Comparison of ENCODE assay signal across 9 mouse cellular contexts in genomic region chr8:106534449-106534848, GRCm38 (mm10). TPM values are rescaled to one million over a fixed set of nuclear protein-coding genes. Genes with fewer than 3 reads are reported as not detected.
DNase-seq lines count a peak whose midpoint lies in the region; ATAC-seq and TF ChIP-seq lines count a peak whose summit lies in the region.
"Had no signal": no experiment of that assay in that cellular context is flagged by ENCODE, and none has a peak within 500 bp of the region (broad histone marks: within the 10 kb centered on the region; RNA-seq: fewer than 3 reads in every experiment).

No protein-coding gene starts in this region.

- no peaks in the 10 kb centered on the region for H3K27me3 ChIP-seq in heart, adult 2 months (ENCODE audit: control insufficient read depth, insufficient read depth, low read length)
- H3K27me3 ChIP-seq in heart, embryonic 12.5 days (replicated peaks): no peaks in the 10 kb centered on the region
- no peaks in the 10 kb centered on the region for H3K27me3 ChIP-seq in embryonic facial prominence, embryonic 14.5 days (replicated peaks; ENCODE audit: control insufficient read depth, insufficient read depth, low read length)

- peak; percentile 19 to 29 for DNase-seq in heart, adult 2 months
- peak; percentile 69 for DNase-seq in CD4-positive helper T cell, adult 2 months (ENCODE audit: low read depth, low spot score)
- peak; percentile 55 for DNase-seq in adrenal gland, adult 2 months
- DNase-seq in embryonic facial prominence, embryonic 14.5 days (ENCODE audit: low spot score): peak; percentile 86
- peak; percentile 15 to 55 for DNase-seq in layer of hippocampus, adult 2 months (ENCODE audit: low spot score in 2 of 2)
- peak; percentile 67 for DNase-seq in mesoderm, embryonic 11.5 days (ENCODE audit: low read depth, low spot score)
- peak; percentile 48 to 75 for DNase-seq in thymus, postnatal 10 days (ENCODE audit: low spot score in 2 of 2)

- H3K4me2 ChIP-seq in heart, embryonic 12.5 days: no peak overlapping the region
- H3K4me2 ChIP-seq in embryonic facial prominence, embryonic 14.5 days (ENCODE audit: low read depth, low read length): no peak overlapping the region

- no peaks in the 10 kb centered on the region for H3K36me3 ChIP-seq in heart, adult 2 months (ENCODE audit: control insufficient read depth, insufficient read depth, low read length)
- peaks cover 47% of the 10 kb centered on the region for H3K36me3 ChIP-seq in heart, embryonic 12.5 days
- H3K36me3 ChIP-seq in embryonic facial prominence, embryonic 14.5 days (ENCODE audit: control insufficient read depth, insufficient read depth, low read length): 0 out of 2 replicates have a peak, but pooled peaks cover 10% of the 10 kb centered on the region

- H3K27ac ChIP-seq in heart, adult 2 months: no peak overlapping the region
- no peak overlapping the region for H3K27ac ChIP-seq in heart, embryonic 12.5 days (ENCODE audit: poor library complexity, severe bottlenecking)
- H3K27ac ChIP-seq in embryonic facial prominence, embryonic 14.5 days (replicated peaks; ENCODE audit: low read depth, low read length): no peak overlapping the region
- H3K27ac ChIP-seq in layer of hippocampus, adult 2 months: no peak overlapping the region

- no peak for TF ChIP-seq POLR2A in heart, adult 2 months (IDR thresholded peaks at IDR 0.05; ENCODE audit: insufficient read depth, low read depth, low read length)

- H3K4me1 ChIP-seq in heart, adult 2 months (ENCODE audit: control insufficient read depth, insufficient read depth, low read length): no peaks in the 10 kb centered on the region
- peaks cover 13% of the 10 kb centered on the region for H3K4me1 ChIP-seq in heart, embryonic 12.5 days (replicated peaks)
- H3K4me1 ChIP-seq in embryonic facial prominence, embryonic 14.5 days (ENCODE audit: control insufficient read depth, insufficient read depth, low read length): peaks cover 12% of the 10 kb centered on the region; the same call in 1 of the 2 replicates
- H3K4me1 ChIP-seq: megakaryocyte, embryonic 14.5 days had no signal

- no peak overlapping the region for H3K4me3 ChIP-seq in heart, adult 2 months
- no peak overlapping the region for H3K4me3 ChIP-seq in heart, embryonic 12.5 days
- H3K4me3 ChIP-seq in embryonic facial prominence, embryonic 14.5 days (ENCODE audit: low read depth, low read length): no peak overlapping the region
- no peak overlapping the region for H3K4me3 ChIP-seq in layer of hippocampus, adult 2 months
- H3K4me3 ChIP-seq: megakaryocyte, embryonic 14.5 days had no signal

- no peak overlapping the region for H3K9ac ChIP-seq in heart, adult 2 months (ENCODE audit: low read depth, low read length)
- no peak overlapping the region for H3K9ac ChIP-seq in heart, embryonic 12.5 days
- no peak overlapping the region for H3K9ac ChIP-seq in embryonic facial prominence, embryonic 14.5 days (ENCODE audit: low read depth, low read length)

- intact Hi-C loops in heart, adult 2 months (cut with DNase I): loop anchor here (2.0 kb wide), 1 partner anchor 102 kb away; no protein-coding TSS in a partner anchor

- 36% methylated on average over 6 of the region's 6 CpGs for WGBS in heart, adult 2 months
- WGBS in heart, embryonic 12.5 days: 35% methylated on average over 6 of the region's 6 CpGs
- 37% methylated on average over 6 of the region's 6 CpGs for whole genome bisulfite sequencing in embryonic facial prominence, embryonic 14.5 days

- H3K79me2 ChIP-seq in heart, adult 2 months (replicated peaks; ENCODE audit: control insufficient read depth, insufficient read depth, low read length): no peaks in the 10 kb centered on the region

- TF ChIP-seq EP300 in heart, adult 2 months (IDR thresholded peaks at IDR 0.05; ENCODE audit: insufficient read depth, low read depth, low read length): no peak

- no peak for ATAC-seq in heart, embryonic 12.5 days (ENCODE audit: insufficient number of reproducible peaks, low FRiP score)
- ATAC-seq in embryonic facial prominence, embryonic 14.5 days (ENCODE audit: low read depth): 0 out of 2 replicates have a peak, but pooled peaks have one; percentile 45

- H3K9me3 ChIP-seq in heart, embryonic 12.5 days (replicated peaks): 0 out of 2 replicates have a peak, but pooled peaks cover 7% of the 10 kb centered on the region
- H3K9me3 ChIP-seq in embryonic facial prominence, embryonic 14.5 days (ENCODE audit: control insufficient read depth, low read length): peaks cover 3% of the 10 kb centered on the region; the same call in 1 of the 2 replicates
- H3K9me3 ChIP-seq: megakaryocyte, embryonic 14.5 days had no signal

- TF ChIP-seq CTCF in heart, adult 2 months (IDR thresholded peaks at IDR 0.05): peak; percentile 87
- TF ChIP-seq CTCF in layer of hippocampus, adult 2 months (conservative IDR thresholded peaks at IDR 0.05): peak; percentile 85

RNA-seq across cellular contexts. Expression of gene Cdh3, which starts 23.8 kb away (rescaled TPM):
- total RNA-seq in heart, adult 2 months (2021): 1 to 10 TPM in 1 of 2 experiments, under 1 TPM in 1; 0.91 to 1.1 TPM
- 1.2 and 1.4 TPM in 2 replicates for polyA plus RNA-seq in heart, adult 2 months (2012; rRNA removed)
- polyA plus RNA-seq in heart, embryonic 12.5 days (2016; fragmentation: Nextera tagmentation; extraction: Ambion mirVana): 39.9 and 41.0 TPM in 2 replicates
- under 1 TPM; 0.55 to 0.93 TPM for total RNA-seq in adrenal gland, adult 2 months (2021)
- polyA plus RNA-seq in adrenal gland, adult 2 months (2012; rRNA removed): 0.19 and 0.30 TPM in 2 replicates
- polyA plus RNA-seq in embryonic facial prominence, embryonic 14.5 days (2014; fragmentation: Nextera tagmentation; extraction: Ambion mirVana): 9.8 and 15.5 TPM in 2 replicates
- not detected for total RNA-seq in layer of hippocampus, adult 2 months (2021)

RNA-seq across cellular contexts. Expression of gene 6030452D12Rik, which starts 34.1 kb away (rescaled TPM):
- not detected for total RNA-seq in heart, adult 2 months (2021)
- not detected in 2 replicates for polyA plus RNA-seq in heart, adult 2 months (2012; rRNA removed)
- polyA plus RNA-seq in heart, embryonic 12.5 days (2016; fragmentation: Nextera tagmentation; extraction: Ambion mirVana): not detected in 2 replicates
- total RNA-seq in adrenal gland, adult 2 months (2021): not detected
- not detected in 2 replicates for polyA plus RNA-seq in adrenal gland, adult 2 months (2012; rRNA removed)
- polyA plus RNA-seq in embryonic facial prominence, embryonic 14.5 days (2014; fragmentation: Nextera tagmentation; extraction: Ambion mirVana): not detected in 2 replicates
- not detected for total RNA-seq in layer of hippocampus, adult 2 months (2021)

RNA-seq across cellular contexts. Expression of gene Gm10073, which starts 38.8 kb away (rescaled TPM):
- total RNA-seq in heart, adult 2 months (2021): 100 to 1,000 TPM; 109 to 123 TPM
- polyA plus RNA-seq in heart, adult 2 months (2012; rRNA removed): 31.2 and 34.2 TPM in 2 replicates
- polyA plus RNA-seq in heart, embryonic 12.5 days (2016; fragmentation: Nextera tagmentation; extraction: Ambion mirVana): 2.8 and 4.1 TPM in 2 replicates
- 100 to 1,000 TPM in 1 of 2 experiments, 10 to 100 TPM in 1; 71.9 to 145 TPM for total RNA-seq in adrenal gland, adult 2 months (2021)
- polyA plus RNA-seq in adrenal gland, adult 2 months (2012; rRNA removed): 50.1 and 65.3 TPM in 2 replicates
- 11.4 and 13.7 TPM in 2 replicates for polyA plus RNA-seq in embryonic facial prominence, embryonic 14.5 days (2014; fragmentation: Nextera tagmentation; extraction: Ambion mirVana)
- 10 to 100 TPM; 90.4 to 97.5 TPM for total RNA-seq in layer of hippocampus, adult 2 months (2021)

Comparison
In these comparisons a context has a peak if more than half of its experiments do, and no peak if none do; other contexts are left out.
1. DNase-seq: peak in every context shown above with its lines; median percentile 86 in embryonic facial prominence, embryonic 14.5 days; 69 in CD4-positive helper T cell, adult 2 months; 67 in mesoderm, embryonic 11.5 days; 62 in thymus, postnatal 10 days; 55 in adrenal gland, adult 2 months; 35 in layer of hippocampus, adult 2 months; 24 in heart, adult 2 months.